Mouse (Mus musculus): ENCODE results near the gene Pgc.

GRCm38 (mm10) chr17:47689894-47690293, 36.7 kb upstream of the Pgc start:
- no peak for TF ChIP-seq POLR2A (IDR thresholded peaks at IDR 0.05; ENCODE audit: insufficient read depth, low read length)
- no peak for TF ChIP-seq EP300 (IDR thresholded peaks at IDR 0.05; ENCODE audit: insufficient read depth, low read depth, low read length)
- no peak for TF ChIP-seq CTCF (IDR thresholded peaks at IDR 0.05; ENCODE audit: low read depth, low read length)
